Mouse (Mus musculus) mature B cell (primary cell): ENCODE results near the gene Mrvi1.

Source experiments
- in situ Hi-C: fragments of 300-500 bp; cut with MboI; formaldehyde crosslinking; loops from 2 replicates; pipeline ENCODE4 v1.14.3; 2019

The Mrvi1 gene

GRCm38 (mm10) chr7:110981036-110981435, 1.2 kb downstream of the Mrvi1 start:
- in situ Hi-C loops: no loop called here

DNA sequence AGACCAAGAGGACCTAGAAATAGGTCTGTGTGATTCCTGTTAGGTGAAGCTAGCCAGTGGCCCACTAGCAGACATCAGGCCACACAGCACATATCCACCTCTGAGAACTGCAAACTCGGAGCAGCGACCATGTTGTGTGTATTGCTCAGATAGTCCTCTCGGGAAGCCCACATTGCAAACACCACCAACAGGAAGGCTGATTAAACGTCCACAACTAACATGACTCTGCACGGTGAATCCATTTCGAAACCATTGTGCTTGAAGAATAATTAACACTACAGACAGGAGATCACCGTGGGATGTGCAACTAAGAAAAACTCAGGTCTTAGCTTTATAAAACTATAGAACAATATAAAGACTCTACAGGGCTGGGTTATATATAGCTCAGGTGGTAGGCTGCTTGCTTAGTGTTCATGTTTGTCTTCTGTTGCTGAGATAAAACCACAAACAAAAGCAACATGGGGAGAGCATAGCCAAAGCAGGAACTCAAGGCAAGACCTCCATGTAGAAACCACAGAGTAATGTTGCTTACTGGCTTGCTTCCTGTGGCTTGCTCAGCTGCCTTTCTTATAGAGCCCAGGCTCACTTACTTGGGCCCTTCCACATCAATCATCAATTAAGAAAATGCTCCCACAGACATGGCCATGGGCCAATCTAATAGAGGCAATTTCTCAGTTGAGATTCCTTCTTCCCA, 4.4 kb downstream of the Mrvi1 start:
- in situ Hi-C loops: no loop called here

DNA sequence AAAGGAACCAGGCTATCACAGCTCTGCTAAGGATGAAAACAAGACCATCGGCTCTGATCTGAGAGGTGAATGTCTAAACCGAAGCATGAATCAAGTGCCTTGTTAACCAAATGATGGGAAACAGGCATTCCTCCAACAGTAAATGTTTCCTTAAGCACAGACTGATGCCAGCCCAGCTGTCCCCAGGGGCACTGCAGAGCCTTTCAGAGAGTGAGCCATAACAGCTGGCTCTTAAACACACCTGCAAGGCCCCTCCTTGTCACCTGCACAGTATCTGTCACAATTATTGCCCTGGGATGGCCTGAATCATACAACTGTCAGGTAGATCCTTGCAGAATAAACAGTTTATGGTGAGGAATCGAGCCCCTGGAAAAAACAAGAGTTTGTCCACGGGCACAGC, 8.8 kb downstream of the Mrvi1 start:
- in situ Hi-C loops: no loop called here

GRCm38 (mm10) chr7:110972796-110973195, 9.5 kb downstream of the Mrvi1 start:
- in situ Hi-C loops: no loop called here

- in situ Hi-C loops: no loop called here
Measured at GRCm38 (mm10) chr7:110967373-110967772, 14.9 kb downstream of the Mrvi1 start.

- in situ Hi-C loops: no loop called here
Measured at GRCm38 (mm10) chr7:110966853-110967252, 15.4 kb downstream of the Mrvi1 start.

- in situ Hi-C loops: no loop called here
Measured at GRCm38 (mm10) chr7:110965387-110965786, 16.9 kb downstream of the Mrvi1 start.

DNA sequence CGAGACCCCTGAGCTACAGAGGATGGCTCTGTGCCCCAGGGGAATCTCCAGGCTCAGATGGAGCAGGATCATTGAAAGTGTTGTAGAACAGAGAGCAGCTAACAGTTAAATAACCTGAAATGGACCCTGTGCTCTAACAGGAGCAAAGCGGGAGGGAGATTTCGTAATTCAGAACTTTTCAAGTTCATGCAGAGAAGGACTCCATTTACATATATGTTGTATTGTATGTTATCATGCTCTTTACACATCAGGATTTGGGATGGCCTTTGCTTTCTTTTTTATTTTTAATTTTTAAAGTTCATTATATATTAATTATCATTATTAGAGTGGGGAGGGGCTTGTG, 18.6 kb downstream of the Mrvi1 start:
- in situ Hi-C loops: no loop called here

DNA sequence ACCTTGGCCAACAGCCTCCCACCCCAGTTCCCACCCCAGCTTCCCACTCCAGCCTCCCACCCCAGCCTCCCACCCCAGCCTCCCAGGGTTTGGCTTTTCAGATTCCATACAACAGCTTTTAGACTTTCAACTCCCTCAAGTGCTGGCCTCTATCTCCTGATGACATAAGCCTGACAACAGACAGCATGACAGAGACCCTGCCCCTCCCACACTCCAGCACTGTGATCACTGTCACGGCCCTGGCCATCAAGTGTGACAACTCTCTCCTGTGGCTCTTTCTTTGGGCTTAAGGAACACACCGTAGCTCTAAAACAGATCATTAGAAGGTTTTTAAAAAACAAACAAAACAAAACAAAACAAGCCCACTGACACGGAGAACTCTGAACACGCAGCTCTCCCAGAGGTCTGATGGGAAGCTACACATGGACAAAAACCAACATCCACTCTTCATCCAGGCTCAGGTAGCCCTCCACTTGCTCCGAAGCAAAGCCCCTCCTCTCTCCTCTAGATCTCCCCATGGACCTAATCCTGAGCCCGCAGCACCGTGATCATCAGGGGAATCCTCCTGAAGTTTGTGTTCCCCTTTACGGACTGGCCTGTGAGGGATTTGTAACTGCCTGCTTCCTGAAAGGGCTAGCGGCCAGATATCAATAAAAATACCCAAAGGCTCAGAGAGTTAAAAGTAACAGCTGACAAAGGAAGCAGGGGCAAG, 19.2 kb downstream of the Mrvi1 start:
- in situ Hi-C loops: no loop called here

GRCm38 (mm10) chr7:110962497-110962896, 19.8 kb downstream of the Mrvi1 start:
- in situ Hi-C loops: no loop called here

GRCm38 (mm10) chr7:110956422-110957170, 25.7 kb downstream of the Mrvi1 start:
- in situ Hi-C loops: no loop called here

GRCm38 (mm10) chr7:110955576-110955975, 26.7 kb downstream of the Mrvi1 start:
- in situ Hi-C loops: no loop called here

- in situ Hi-C loops: no loop called here
Measured at GRCm38 (mm10) chr7:110954072-110954858, 28.0 kb downstream of the Mrvi1 start.

GRCm38 (mm10) chr7:110953210-110953609, 29.1 kb downstream of the Mrvi1 start:
- in situ Hi-C loops: no loop called here

DNA sequence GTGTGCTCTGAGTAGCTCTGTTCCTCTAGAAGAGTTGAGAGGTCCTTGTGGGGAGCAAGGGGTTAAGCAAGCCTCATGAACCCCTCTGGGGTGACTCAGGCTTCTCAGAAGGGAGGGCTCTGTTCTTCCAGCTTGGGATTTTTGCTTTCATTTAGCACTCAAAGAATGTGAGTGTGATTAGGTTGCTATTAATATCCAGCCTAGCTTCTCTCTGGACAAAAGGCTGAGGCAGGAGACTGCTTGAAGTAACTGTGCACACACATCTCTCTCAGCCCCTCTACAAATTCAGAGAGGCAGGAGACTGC, 31.7 kb downstream of the Mrvi1 start:
- in situ Hi-C loops: no loop called here

GRCm38 (mm10) chr7:110949785-110950620, 32.3 kb downstream of the Mrvi1 start:
- in situ Hi-C loops: no loop called here

GRCm38 (mm10) chr7:110948579-110948978, 33.7 kb downstream of the Mrvi1 start:
- in situ Hi-C loops: no loop called here

DNA sequence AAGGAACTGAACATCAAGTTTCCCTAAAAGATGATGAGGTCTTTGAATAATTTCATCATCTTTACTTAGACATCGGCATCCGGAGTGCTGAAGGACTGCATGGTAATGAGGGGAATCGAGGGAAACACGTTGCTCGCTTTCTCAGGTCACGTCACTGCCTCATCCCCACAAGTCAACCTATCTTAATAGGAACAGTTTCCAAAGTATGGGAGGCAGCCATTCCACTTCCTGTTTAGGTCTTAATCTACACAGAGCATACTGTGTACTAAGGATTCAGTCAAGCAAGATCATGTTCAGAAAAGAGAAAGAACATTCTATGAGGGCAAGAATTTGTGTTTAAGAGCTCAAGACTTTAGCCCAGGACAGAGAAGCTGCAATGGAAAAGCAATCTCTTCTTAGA, 34.6 kb downstream of the Mrvi1 start:
- in situ Hi-C loops: no loop called here

- in situ Hi-C loops: no loop called here
Measured at GRCm38 (mm10) chr7:110946731-110947130, 35.5 kb downstream of the Mrvi1 start.

DNA sequence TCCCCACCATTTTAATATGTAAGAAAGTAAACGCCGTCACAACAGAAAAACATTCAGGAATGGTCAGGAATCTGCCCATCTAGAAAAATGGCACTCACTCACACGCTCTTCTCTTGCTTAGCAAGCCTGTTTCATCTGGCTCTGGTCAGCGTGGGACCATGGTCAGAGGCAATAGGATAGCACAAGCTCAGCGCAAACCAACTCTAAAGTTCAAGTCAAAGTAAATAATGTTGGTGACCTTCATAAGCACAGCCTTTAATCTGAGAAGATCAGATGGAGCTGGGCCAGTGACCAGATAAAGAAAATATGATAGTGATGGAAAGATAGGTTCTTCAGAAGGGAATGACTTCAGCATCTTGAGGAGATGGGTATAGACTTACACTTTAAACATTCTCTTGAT, 37.9 kb downstream of the Mrvi1 start:
- in situ Hi-C loops: no loop called here

DNA sequence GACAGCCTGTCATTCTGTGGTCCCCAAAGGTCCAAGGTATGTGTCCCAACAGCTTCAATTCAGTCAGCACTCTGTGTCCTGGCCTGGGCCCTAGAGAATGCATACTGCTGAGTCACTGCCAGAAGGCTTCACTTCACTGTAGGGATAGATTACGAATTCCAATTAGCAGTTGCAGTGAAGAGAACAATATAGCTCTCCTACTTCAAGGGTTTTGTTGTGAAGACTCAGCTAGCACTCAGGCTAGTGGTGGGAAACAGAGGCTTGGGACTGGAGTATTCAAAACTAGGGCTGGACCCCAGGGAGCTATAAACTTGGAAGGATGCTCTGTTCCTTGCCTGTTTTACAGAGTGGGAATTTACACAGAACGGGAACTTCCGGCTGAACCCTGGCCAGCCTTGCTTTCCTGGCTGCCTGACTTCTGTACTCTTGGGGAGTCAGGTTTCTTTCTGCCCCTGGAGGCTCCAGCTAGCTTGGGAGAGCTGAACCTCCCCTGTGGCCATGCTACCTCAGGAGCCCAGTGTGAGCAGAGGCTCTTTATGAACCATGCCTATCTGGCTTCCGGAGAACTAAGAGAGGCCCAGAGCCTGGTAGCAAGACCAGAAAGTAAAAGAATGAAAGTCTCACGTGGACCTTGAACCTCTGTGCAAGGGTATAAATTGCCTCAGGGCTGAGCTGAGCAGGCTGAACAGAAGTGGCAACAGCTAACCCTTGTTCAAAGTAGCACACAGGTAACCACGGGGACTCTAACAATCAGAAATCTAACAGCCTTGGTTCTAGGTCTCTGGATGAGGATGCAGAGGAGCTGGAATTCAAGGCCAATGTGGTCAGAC, 40.3 kb downstream of the Mrvi1 start:
- in situ Hi-C loops: no loop called here
